Mouse (Mus musculus): ENCODE data around the gene Stab2. TPM values are rescaled to one million over a fixed set of nuclear protein-coding genes. Genes with fewer than 3 reads are reported as not detected.
A peak's percentile ranks its signal among the peaks of the same experiment; 100 is the strongest.

Stab2 gene
- polyA plus RNA-seq, 1 experiment from 2014 or later, result 1.1 TPM

- Histone ChIP-seq H3K27me3 (ENCODE audit: control insufficient read depth, insufficient read depth, low read length) (no peaks in the 10 kb centered on the region), H3K4me3 (ENCODE audit: low read depth, low read length) (no peak overlapping the region), H3K9me3 (ENCODE audit: control insufficient read depth, low read depth, low read length) (no peaks in the 10 kb centered on the region), H3K9ac (replicated peaks; ENCODE audit: low read depth, low read length) (no peak overlapping the region), H3K27ac (ENCODE audit: low read length) (no peak overlapping the region), H3K4me2 (replicated peaks; ENCODE audit: low read depth, low read length) (no peak overlapping the region), H3K4me1 (ENCODE audit: control insufficient read depth, insufficient read depth, low read length) (no peaks in the 10 kb centered on the region), H3K36me3 (ENCODE audit: control insufficient read depth, insufficient read depth, low read length) (no peaks in the 10 kb centered on the region)
- ATAC-seq (ENCODE audit: insufficient number of reproducible peaks, insufficient read depth, low FRiP score, low read depth), result no peak
- WGBS, result 87% methylated on average over 5 of the region's 5 CpGs
Observed at GRCm38 (mm10) chr10:86973276-86973675, 34.5 kb downstream of the Stab2 start.

DNA sequence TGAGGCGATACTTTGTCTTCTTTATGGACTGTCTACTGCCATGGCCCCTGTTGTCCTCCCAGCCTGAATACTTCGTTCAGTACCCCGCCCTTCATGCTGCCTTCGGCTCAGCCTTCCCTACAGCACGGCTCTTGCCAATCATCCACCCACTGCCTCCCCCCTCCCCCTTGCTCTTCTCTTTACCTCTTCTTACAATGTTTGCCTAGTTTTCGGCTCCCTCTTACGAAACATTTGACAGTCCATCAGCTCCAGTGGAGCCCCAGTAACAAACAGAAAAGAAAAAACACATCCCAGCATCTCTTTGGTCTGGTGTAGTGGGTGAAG is 35.4 kb downstream of the Stab2 start:
- ATAC-seq (ENCODE audit: insufficient number of reproducible peaks, insufficient read depth, low FRiP score, low read depth), result no peak
- H3K4me1 ChIP-seq (ENCODE audit: control insufficient read depth, insufficient read depth, low read length), result no peaks in the 10 kb centered on the region
- no peak overlapping the region for H3K9ac ChIP-seq (replicated peaks; ENCODE audit: low read depth, low read length)
- H3K4me2 ChIP-seq (replicated peaks; ENCODE audit: low read depth, low read length), result 0 out of 2 replicates have a peak overlapping the region, but pooled peaks have one; percentile 21
- no peak overlapping the region for H3K27ac ChIP-seq (ENCODE audit: low read length)
- H3K4me3 ChIP-seq (ENCODE audit: low read depth, low read length), result no peak overlapping the region
- H3K9me3 ChIP-seq (ENCODE audit: control insufficient read depth, low read depth, low read length), result no peaks in the 10 kb centered on the region
- 29% methylated on average over 7 of the region's 7 CpGs for WGBS
- H3K36me3 ChIP-seq (ENCODE audit: control insufficient read depth, insufficient read depth, low read length), result no peaks in the 10 kb centered on the region
- H3K27me3 ChIP-seq (ENCODE audit: control insufficient read depth, insufficient read depth, low read length), result no peaks in the 10 kb centered on the region

GRCm38 (mm10) chr10:86971680-86972502 is 35.9 kb downstream of the Stab2 start:
- no peaks in the 10 kb centered on the region for H3K4me1 ChIP-seq (ENCODE audit: control insufficient read depth, insufficient read depth, low read length)
- H3K4me2 ChIP-seq (replicated peaks; ENCODE audit: low read depth, low read length), result peak overlapping the region; percentile 21; the same call in 1 of the 2 replicates
- no peaks in the 10 kb centered on the region for H3K9me3 ChIP-seq (ENCODE audit: control insufficient read depth, low read depth, low read length)
- 23% methylated on average over 13 of the region's 13 CpGs for WGBS
- H3K27ac ChIP-seq (ENCODE audit: low read length), result no peak overlapping the region
- ATAC-seq (ENCODE audit: insufficient number of reproducible peaks, insufficient read depth, low FRiP score, low read depth), result 0 out of 2 replicates have a peak, but pooled peaks have one; percentile 33
- H3K9ac ChIP-seq (replicated peaks; ENCODE audit: low read depth, low read length), result no peak overlapping the region
- no peaks in the 10 kb centered on the region for H3K36me3 ChIP-seq (ENCODE audit: control insufficient read depth, insufficient read depth, low read length)
- no peak overlapping the region for H3K4me3 ChIP-seq (ENCODE audit: low read depth, low read length)
- H3K27me3 ChIP-seq (ENCODE audit: control insufficient read depth, insufficient read depth, low read length), result no peaks in the 10 kb centered on the region

GRCm38 (mm10) chr10:86969346-86969745 is 38.5 kb downstream of the Stab2 start:
- H3K9me3 ChIP-seq (ENCODE audit: control insufficient read depth, low read depth, low read length), result no peaks in the 10 kb centered on the region
- H3K9ac ChIP-seq (replicated peaks; ENCODE audit: low read depth, low read length), result no peak overlapping the region
- no peaks in the 10 kb centered on the region for H3K36me3 ChIP-seq (ENCODE audit: control insufficient read depth, insufficient read depth, low read length)
- H3K4me1 ChIP-seq (ENCODE audit: control insufficient read depth, insufficient read depth, low read length), result no peaks in the 10 kb centered on the region
- no peak overlapping the region for H3K4me3 ChIP-seq (ENCODE audit: low read depth, low read length)
- 77% methylated on average over 6 of the region's 6 CpGs for WGBS
- no peak overlapping the region for H3K27ac ChIP-seq (ENCODE audit: low read length)
- H3K27me3 ChIP-seq (ENCODE audit: control insufficient read depth, insufficient read depth, low read length), result no peaks in the 10 kb centered on the region
- ATAC-seq (ENCODE audit: insufficient number of reproducible peaks, insufficient read depth, low FRiP score, low read depth), result no peak
- H3K4me2 ChIP-seq (replicated peaks; ENCODE audit: low read depth, low read length), result no peak overlapping the region

DNA sequence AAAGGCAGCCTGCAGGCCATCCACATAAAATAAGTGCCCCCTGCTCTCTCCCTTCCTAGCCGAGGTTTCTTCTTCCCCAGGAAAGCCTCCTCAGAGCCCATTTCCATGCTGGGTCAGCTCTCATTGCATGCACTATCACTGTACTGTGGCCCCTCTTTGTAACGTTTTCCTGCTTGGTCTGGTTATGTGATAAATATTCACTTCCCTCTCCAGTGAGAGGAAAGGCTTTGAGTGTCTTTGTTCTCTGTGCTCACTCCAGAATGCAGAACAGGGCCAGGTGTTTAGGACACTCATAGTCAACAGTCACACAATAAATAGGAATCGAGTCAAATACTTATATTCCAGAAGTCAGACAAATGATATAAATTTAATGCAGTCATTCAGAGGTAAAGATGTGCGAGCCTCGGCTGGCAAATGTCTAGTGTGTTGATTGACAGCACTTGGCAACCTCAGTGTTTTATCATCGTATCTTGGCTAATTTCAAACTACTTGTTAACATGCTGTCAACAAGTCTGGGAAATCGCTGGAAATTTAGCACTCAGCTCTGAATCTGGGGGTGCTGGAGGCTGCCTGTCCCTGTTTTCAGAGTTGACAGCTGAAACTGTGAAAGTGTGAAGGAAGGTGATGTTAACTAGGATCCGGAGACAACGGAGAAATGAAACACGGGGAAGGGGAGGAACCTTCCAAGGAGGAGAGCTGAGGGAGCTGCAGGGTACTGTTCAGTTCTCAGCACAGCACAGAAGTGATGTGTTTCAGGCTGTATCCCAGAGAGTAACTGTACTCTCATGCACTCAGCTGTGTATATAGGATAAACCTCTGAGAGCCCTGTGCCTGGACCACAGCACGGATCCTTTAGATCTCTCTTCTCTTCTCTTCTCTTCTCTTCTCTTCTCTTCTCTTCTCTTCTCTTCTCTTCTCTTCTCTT is 46.0 kb downstream of the Stab2 start:
- Histone ChIP-seq H3K9me3 (ENCODE audit: control insufficient read depth, low read depth, low read length) (no peaks in the 10 kb centered on the region), H3K4me2 (replicated peaks; ENCODE audit: low read depth, low read length) (no peak overlapping the region), H3K27me3 (ENCODE audit: control insufficient read depth, insufficient read depth, low read length) (no peaks in the 10 kb centered on the region), H3K9ac (replicated peaks; ENCODE audit: low read depth, low read length) (no peak overlapping the region), H3K36me3 (ENCODE audit: control insufficient read depth, insufficient read depth, low read length) (no peaks in the 10 kb centered on the region), H3K4me1 (ENCODE audit: control insufficient read depth, insufficient read depth, low read length) (no peaks in the 10 kb centered on the region), H3K4me3 (ENCODE audit: low read depth, low read length) (no peak overlapping the region), H3K27ac (ENCODE audit: low read length) (no peak overlapping the region)
- no peak for ATAC-seq (ENCODE audit: insufficient number of reproducible peaks, insufficient read depth, low FRiP score, low read depth)
- WGBS, result 60% methylated on average over 11 of the region's 11 CpGs

DNA sequence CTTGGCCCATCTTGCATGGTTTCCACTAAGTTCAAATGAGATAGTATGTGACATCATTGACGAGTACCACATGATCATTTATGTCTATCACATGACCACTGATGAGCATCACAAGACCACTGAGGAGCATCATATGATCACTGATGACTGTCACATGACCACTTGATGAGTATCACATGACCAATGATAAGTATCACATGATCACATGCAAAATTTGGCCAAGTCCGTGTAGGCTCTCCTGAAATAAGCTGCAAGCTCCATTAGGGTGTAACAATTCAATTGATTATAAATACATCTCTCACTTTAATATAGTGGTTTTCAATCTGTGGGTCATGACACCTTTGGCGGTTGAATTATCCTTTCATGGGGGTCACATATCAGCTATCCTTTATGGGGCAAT is 52.5 kb downstream of the Stab2 start:
- no peak overlapping the region for H3K4me3 ChIP-seq (ENCODE audit: low read depth, low read length)

DNA sequence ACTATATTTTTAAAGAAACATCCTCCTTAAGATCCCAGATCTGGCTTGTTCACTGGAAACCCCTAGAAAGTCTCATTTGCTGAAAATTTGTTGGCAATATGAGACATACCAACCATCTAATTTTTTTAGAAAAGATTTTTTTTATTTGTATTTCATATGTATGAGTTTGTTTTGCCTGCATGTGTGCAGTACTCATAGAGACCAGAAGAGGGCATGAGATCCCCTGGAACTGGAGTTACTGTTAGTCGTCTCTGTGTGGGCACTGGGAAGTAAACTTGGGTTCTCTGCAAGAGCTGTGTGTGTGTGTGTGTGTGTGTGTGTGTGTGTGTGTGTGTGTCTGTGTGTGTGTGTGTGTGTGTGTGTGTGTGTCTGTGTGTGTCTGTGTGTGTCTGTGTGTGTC is 55.1 kb downstream of the Stab2 start:
- no peak for ATAC-seq (ENCODE audit: insufficient number of reproducible peaks, insufficient read depth, low FRiP score, low read depth)
- H3K4me1 ChIP-seq (ENCODE audit: control insufficient read depth, insufficient read depth, low read length), result no peaks in the 10 kb centered on the region
- H3K9me3 ChIP-seq (ENCODE audit: control insufficient read depth, low read depth, low read length), result no peaks in the 10 kb centered on the region
- H3K4me2 ChIP-seq (replicated peaks; ENCODE audit: low read depth, low read length), result no peak overlapping the region
- 39% methylated on average over 1 of the region's 1 CpGs for WGBS
- no peak overlapping the region for H3K27ac ChIP-seq (ENCODE audit: low read length)
- no peak overlapping the region for H3K9ac ChIP-seq (replicated peaks; ENCODE audit: low read depth, low read length)
- no peak overlapping the region for H3K4me3 ChIP-seq (ENCODE audit: low read depth, low read length)
- H3K27me3 ChIP-seq (ENCODE audit: control insufficient read depth, insufficient read depth, low read length), result no peaks in the 10 kb centered on the region
- no peaks in the 10 kb centered on the region for H3K36me3 ChIP-seq (ENCODE audit: control insufficient read depth, insufficient read depth, low read length)

More for the DNA sequence above, 52.5 kb downstream of the Stab2 start:
- H3K36me3 ChIP-seq (ENCODE audit: control insufficient read depth, insufficient read depth, low read length), result no peaks in the 10 kb centered on the region
- 91% methylated on average over 3 of the region's 3 CpGs for WGBS
- no peak overlapping the region for H3K9ac ChIP-seq (replicated peaks; ENCODE audit: low read depth, low read length)
- no peaks in the 10 kb centered on the region for H3K27me3 ChIP-seq (ENCODE audit: control insufficient read depth, insufficient read depth, low read length)
- no peak overlapping the region for H3K27ac ChIP-seq (ENCODE audit: low read length)
- H3K9me3 ChIP-seq (ENCODE audit: control insufficient read depth, low read depth, low read length), result no peaks in the 10 kb centered on the region
- ATAC-seq (ENCODE audit: insufficient number of reproducible peaks, insufficient read depth, low FRiP score, low read depth), result no peak
- H3K4me1 ChIP-seq (ENCODE audit: control insufficient read depth, insufficient read depth, low read length), result no peaks in the 10 kb centered on the region
- H3K4me2 ChIP-seq (replicated peaks; ENCODE audit: low read depth, low read length), result no peak overlapping the region

GRCm38 (mm10) chr10:86950806-86951205 is 57.0 kb downstream of the Stab2 start:
- Histone ChIP-seq H3K36me3 (ENCODE audit: control insufficient read depth, insufficient read depth, low read length) (no peaks in the 10 kb centered on the region), H3K27me3 (ENCODE audit: control insufficient read depth, insufficient read depth, low read length) (no peaks in the 10 kb centered on the region), H3K9me3 (ENCODE audit: control insufficient read depth, low read depth, low read length) (no peaks in the 10 kb centered on the region), H3K4me2 (replicated peaks; ENCODE audit: low read depth, low read length) (no peak overlapping the region), H3K27ac (ENCODE audit: low read length) (no peak overlapping the region), H3K9ac (replicated peaks; ENCODE audit: low read depth, low read length) (no peak overlapping the region), H3K4me3 (ENCODE audit: low read depth, low read length) (no peak overlapping the region), H3K4me1 (ENCODE audit: control insufficient read depth, insufficient read depth, low read length) (no peaks in the 10 kb centered on the region)
- no peak for ATAC-seq (ENCODE audit: insufficient number of reproducible peaks, insufficient read depth, low FRiP score, low read depth)
- 87% methylated on average over 4 of the region's 4 CpGs for WGBS

All from stomach, embryonic 14.5 days (tissue).